Mouse (Mus musculus) retina, embryonic 14.5 days (tissue): ENCODE results near the gene Sf3b6.
A peak's percentile ranks its signal among the peaks of the same experiment; 100 is the strongest.
"Not testable (repeated sequence)": the region's sequence is repeated elsewhere in the genome, so short reads cannot be mapped to it uniquely, and the experiment has no call there.

ENCODE experiments used
- DNase-seq: peaks from one replicate; pipeline ENCODE4 v3.0.0-alpha.2; 2015; ENCODE audit warnings: low spot score

The Sf3b6 gene

DNA sequence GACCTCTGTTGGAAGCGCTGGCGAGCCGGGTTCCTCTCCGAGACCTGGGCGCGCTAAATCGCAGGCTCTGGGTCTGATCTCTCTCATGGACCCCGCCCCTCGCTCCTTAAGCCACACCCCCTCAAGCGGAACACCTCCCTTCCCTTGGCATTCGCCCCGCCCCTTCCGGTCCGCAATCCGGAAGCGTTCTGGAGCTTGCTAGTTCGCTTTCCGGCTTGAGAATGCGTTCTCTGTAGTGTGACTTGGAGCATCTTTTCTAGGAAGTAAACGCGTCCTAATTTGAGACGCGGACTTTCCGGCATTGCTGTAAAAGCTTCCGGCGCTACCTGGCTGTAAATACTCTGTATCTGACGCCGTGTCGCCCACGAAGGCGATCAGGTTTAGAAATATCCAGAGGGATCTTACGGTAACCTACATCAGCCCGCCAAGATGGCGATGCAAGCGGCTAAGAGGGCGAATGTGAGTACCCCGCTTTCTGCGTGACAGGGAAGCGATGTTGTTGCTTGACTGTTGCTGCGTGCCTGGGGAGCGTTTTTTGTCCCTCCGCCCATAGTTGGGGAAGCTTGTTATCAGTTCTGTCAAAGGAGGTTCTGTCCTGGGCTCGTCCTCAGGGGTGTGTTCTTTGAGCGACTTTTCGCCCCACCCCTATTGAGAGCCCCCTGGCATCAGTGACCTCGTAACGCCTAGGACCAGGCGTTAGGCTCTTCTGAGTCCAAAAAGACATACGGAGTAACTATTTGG is at the start of gene Sf3b6:
Sf3b6 (plus strand) TSS at position 184 of the 741 bp plus-strand sequence.
- DNase-seq: peak; percentile 98

DNA sequence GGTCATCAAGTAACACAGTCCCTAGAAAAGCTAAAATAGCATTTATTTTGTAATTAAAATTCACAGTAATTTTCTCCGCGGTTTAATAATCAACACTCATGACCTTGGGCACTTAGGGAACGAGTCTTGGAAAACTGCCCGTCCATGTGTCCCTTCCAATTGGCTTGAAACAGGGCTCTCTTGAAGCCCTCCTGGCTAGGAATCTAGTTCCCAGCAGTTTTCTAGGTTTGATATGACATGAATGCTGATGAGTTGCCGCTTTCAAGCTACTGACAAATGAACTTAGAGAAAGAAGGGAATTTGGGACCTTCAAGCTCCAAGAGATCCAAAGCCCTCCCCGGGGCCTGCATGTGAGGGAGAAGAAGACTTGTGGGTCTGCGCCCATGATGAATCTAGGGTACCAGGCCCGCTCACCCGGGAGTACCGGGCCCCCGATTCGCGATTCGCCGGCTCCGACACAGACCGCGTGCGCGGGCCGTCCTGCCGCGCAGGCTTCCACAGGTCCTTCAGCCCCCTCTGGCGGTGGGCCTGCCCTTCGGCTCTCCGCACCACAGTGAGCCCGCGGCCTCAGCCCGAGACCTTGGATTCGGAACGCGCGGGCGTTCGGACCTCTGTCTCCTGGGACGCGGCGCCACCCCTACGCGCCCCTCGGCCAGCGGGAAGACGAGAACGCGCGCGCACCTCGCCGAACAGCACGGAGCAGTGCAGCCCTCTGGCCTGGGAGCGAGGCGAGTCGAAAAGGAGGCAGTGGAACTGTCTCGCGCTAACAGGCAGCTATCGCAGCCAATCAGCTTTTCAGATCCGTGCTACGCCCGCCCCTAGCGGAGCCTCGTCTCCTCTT is 48.6 kb upstream of the Sf3b6 start, which contains the start of the genes Pfn4 and Fam228b:
Pfn4 (plus strand) TSS at position 531 of the 841 bp plus-strand sequence.
Fam228b (minus strand) TSS at position 776 of the 841 bp plus-strand sequence.
- peak; percentile 98 for DNase-seq

DNA sequence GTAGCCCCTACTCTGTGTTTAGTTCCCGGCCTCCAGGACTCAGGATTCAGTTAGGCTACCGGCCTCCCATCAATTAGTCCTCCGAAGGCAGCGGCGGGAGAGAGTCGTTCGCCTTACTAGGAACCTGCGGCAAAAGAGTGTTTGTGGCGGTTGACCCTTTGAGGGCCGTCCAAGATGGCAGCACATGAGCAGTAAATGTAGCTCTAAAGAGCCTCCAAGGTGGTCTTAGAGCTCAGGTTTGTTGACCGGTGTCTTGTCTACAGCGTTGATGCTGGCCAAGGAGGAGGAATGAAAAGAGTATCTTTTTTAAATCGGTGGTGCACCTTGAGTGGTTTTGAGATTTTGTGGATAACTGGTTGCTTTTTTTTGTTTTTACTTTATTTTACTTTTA is 48.0 kb upstream of the Sf3b6 start:
- DNase-seq: no peak

DNA sequence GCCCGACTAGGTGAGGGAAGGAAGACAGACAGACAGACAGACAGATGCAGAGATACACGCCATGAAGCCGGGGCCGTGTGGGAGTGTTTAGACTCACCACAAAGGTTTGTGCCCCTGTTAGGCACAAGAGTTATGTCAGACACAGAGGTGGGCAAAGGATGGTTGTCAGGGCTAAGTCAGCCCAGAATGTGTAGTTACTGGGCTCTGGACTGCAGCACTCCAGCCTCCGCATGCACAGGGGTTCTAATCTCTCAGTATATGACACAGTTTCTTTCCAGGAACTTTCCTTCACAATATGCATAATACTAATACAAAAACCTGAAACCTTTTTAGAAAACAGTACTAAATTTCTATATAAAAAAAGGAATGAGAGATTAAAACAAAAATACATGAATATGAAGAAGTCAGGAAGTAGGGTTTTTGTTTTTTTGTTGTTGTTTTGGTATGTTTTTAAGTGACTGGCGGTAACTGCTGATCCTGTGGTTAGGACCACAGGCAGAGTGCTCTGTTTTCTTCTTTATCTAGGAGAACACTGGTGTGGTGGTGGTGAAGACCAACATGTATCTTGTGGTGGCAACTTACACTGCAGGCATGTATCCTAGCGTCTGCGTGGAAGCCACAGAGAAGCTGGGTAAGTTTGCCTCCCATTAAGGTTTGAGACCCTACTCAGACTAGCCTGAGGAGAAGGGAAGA is 42.3 kb upstream of the Sf3b6 start:
- no peak for DNase-seq

DNA sequence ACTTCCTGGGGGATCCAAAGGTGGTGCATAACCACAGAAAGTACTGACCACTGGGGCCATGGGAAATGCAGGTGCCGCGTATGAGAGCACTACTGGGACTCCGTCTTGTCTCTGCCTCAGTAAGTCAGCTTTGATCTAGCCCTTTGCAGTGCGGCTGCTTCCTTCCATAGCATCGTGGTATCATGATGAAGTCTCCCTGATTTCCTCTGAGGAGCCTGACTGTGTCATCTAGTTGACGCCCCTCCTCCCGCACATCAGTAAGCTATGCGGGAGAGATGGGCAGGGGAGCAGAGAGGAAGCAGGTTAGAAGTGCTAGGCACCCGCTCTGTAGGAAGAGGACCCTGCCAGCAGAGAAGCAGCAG is 41.8 kb upstream of the Sf3b6 start:
- DNase-seq: no peak

DNA sequence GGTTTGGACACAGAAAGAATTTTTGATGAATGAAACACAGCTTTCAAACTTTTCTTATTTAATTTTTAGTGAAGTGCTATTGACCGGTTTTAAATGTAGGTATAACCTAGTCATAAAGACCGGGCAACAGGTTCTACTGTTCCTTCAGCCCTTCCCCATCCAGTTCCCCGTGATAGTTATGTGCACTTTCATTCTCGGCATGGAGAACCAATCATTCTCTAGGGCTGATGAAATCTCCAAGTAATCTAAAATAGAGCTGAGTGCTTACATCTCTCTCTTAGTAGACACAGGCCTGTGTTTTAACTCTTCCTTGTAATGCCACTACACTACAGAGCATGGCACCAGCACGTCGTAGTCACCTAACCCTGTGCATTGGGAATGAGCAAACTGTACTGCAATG is 39.6 kb upstream of the Sf3b6 start:
- DNase-seq: no peak

DNA sequence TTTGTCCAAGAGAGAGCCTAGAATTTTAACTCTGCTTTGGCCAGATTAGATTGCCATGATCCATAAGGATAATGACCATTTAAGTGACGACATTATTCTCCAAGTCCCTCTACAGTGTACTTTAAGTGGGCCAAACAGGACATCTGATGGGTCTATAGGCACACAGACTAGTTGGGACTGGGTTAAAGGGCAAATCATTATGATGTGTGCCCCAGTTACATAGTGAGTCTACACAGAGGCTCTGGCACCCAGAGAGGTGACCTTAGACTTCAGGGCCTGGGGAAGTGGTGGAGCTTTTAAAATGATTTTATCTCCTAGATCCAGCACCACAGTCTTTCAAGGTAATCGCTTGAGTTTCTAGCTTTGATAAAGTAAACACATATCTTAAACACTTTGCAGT is 37.1 kb upstream of the Sf3b6 start:
- no peak for DNase-seq

DNA sequence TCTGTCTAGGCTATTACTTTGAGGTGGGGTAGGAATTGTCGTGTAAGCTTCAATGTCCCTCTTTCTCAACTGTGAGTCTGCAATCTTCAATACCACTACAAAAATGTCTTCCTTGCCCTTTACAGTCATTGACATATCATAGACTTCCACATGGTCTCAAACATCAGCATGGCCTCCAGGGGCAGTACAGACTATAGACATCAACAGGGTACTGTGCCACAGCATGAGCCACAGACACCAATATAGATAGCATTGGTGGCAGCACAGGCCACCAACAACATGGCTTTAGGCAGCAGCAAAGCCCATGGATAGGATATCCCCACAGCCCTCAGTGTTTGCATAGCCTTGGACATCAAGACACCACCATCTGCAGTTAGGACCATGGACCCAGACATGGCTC is 36.1 kb upstream of the Sf3b6 start:
- DNase-seq: no peak

DNA sequence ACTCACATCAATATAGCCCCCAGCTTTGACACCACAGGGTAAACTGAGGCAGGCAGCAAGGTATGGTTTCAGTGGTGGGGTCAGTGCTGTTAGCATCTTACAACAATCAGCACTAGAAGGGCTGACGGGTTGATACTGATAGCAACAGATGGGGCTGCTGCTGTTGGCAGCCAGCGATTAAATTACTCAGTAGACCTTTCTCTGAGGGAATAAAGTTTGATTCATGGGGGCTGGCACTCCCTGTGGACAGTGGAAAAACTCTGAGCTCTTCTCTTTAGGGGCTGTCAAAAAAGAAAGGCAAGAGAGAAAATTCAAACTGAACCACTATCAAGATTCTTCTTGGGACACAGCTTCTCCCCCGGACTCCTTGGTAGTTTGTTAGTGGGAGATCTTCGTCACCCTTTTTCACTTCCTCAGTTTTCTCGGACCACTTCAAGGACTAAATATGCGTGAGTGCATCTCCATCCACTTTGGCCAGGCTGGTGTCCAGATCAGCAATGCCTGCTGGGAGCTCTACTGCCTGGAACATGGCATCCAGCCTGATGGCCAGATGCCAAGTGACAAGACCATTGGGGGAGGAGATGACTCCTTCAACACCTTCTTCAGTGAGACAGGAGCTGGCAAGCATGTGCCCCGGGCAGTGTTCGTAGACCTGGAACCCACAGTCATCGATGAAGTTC is 35.5 kb upstream of the Sf3b6 start:
- DNase-seq: not testable (repeated sequence)

DNA sequence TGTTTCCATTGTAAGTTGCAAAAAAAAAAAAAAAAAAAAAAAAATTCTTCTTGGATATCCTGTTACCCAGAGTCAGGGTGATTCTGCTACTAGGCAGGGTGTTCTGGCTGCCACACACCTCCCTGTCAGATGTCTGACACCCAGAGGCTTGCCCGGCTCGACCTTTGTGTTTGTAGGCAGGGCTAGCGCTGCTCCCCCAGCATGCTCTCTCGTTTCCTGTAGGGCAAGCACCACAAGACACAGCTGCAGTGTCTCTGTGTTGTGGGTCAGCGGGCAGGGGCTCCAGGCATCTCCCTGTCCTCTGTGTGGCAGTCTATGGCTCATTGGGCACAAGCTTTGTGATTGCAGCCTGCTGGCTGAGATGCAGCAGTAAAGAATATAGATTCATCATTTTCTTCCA is 33.7 kb upstream of the Sf3b6 start:
- no peak for DNase-seq

DNA sequence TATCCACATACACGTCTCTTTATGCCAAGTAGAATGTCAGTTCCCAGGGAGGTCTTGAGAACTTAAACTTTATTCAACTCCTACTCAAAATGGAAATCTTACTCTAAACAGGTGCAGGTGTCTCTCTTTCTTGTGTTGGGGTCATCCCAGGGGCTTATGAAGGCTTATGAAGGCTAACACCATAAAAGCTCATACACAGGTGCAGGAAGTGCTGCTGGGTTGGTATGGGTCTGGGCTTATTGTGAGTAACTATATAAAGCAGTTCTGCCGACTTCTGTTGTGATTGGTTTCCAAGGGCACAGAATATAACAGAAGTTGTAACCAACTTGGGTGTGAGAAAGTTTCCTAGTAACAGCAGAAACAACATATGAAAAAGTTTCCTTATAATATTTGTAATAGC is 32.9 kb upstream of the Sf3b6 start:
- no peak for DNase-seq

DNA sequence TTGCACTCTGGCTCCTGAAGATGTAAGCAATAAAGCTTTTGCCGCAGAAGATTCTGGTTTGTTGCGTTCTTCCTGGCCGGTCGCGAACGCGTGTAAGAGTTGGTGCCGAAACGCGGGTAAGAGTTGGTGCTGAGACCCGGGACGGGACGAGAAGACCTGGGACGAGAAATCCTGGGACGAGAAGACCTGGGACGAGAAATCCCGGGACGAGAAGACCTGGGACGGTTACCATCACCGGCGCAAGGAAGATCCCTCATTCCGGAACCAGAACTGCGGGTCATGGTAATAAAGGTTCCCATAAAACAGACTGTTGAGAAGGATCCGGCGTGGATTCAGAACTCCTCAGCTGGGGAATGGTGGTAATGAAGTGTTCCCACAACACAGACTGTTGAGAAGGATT is 29.2 kb upstream of the Sf3b6 start:
- not testable (repeated sequence) for DNase-seq

DNA sequence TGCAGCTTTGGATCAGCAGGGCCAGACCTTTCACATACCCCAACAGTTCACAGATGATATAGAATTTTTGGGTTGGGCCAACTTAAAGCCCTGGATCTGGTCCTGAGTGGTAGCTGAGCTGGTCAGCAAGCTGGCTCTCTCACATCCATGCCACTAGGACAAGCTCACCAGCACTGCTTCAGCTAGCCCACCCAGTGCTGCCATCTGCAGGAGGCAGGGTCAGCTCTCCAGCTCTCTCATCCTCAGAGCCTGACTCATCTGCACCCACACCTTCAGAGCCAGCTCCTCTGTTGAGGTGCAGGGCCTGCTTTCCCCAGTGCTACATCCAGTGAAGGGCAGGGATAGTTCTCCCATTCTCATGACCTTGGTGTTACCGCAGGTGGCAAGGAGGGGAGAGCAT is 23.6 kb upstream of the Sf3b6 start:
- peak; percentile 35 for DNase-seq

DNA sequence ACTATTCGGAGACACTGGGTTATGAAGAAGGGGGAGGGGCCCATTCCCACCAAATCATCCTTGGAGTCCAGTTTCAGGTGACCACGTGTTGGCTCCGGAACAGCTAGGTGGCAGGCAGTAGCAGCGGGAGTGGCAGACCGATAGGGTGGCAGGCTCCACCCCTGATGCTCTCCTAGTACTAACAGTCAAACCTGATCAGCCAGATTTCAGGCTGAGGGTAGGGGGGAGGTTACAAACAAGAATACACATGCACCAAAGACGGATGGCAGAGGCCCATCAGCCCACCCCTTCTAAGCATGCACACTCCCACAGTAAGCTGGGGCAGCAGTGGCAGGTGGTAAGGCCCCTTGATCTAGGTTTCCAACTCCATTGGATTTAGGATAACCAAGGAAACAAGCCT is 19.9 kb upstream of the Sf3b6 start:
- not testable (repeated sequence) for DNase-seq

DNA sequence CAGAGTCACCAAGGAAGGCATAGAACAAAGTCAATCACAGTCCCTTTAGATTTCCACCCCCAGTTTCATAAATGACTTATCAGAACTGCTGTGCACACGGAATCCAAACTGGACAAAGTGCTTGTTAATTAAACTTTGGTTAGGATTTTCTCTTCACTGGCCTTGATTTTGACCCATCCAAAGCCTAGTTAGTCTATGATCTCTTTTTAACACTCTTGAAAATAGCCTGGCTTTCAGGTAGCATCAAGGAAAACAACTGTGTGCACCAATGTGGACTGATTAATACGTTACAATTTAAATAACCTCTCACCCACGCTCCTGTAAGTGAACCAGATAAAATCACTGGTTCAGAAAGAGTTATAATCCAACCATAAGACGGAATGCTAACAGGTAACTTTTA is 6.3 kb upstream of the Sf3b6 start:
- DNase-seq: no peak

DNA sequence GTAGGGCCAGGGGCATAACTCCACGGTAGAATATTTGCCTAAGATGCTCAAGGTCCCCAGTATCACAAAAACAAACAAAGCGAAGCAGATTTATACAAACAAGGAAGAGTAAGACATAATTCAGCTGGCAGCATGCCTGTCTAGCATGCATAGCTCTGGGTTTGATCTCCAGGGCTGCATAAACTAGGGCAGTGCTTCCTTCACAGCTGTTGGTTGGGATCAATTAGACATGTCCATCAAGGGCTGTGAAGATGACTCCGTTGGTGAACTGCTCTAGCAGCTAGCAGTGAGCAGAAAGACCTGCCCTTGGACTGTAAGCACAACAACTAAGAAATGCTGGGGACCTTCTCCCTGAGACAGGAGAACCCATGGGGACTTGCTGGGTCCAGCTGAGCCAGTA is 5.6 kb upstream of the Sf3b6 start:
- no peak for DNase-seq

DNA sequence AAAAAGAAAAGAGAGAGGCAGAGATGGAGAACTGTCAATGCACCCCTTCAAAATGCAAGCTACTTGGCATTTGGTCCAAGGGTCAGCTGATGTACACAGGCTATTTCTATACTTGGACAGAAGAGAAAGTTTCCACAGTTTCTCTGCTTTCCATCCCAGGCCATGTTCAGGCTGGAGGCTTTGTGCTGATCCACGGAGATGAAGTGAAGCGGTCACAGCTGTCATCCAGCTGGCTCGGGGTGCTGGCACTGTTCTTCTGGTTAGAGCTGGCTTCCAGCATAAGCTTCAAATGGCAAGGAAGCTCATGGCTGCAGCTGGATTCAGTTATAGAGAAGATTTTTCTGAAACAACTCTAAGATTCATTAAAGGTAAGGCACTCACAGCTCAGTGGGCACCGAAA is 3.7 kb upstream of the Sf3b6 start:
- no peak for DNase-seq

DNA sequence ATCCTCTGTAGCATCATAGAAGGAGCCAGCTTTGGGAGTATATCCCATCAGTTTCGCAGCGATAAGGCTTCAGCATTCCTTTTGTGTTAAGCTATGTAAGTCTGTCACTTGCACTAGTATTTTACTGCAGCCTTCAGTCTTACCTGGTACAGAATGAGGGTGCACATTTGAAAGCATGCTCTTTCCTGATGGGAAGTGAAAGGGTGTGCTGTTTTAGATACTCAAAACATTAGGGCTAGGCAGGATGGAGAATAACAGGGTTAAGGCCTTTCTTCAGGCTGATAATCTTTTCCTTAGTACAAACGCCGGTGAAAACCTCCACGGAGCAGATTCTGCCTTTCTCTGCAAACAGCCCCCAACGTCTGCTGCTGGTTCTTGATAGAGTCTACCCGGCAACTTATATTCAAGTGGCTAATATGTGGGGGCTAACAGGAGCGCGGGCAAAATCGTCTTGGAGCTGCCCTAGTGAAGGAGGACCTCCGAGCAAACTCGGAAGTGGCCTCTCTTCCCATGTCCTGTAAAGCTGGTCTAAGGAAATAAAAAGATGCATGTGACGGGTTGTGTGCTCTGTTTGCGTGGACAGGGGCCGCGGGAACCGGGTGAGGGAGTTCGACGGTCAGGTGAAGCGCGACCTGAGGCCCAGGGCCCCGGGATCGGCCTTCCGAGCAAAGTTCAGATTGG is 524 bp upstream of the Sf3b6 start:
- no peak for DNase-seq

DNA sequence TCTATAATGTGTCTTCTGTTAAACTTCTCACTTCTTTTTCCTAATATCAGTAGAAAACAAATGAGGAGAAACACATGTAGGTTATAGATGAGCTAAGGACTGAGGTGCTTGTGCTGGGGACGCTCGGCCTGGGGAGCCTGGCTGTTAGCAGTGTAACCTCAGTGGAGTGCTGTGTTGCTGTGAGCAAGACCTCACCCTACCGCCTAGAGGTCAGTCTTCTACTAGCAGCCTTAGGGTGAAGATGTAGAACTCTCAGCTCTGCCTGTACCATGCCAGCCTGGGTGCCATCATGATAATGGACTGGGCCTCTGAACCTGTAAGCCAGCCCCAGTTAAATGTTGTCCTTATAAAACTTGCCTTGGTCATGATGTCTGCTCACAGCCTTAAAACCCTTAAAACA is 9.9 kb downstream of the Sf3b6 start:
- DNase-seq: no peak

DNA sequence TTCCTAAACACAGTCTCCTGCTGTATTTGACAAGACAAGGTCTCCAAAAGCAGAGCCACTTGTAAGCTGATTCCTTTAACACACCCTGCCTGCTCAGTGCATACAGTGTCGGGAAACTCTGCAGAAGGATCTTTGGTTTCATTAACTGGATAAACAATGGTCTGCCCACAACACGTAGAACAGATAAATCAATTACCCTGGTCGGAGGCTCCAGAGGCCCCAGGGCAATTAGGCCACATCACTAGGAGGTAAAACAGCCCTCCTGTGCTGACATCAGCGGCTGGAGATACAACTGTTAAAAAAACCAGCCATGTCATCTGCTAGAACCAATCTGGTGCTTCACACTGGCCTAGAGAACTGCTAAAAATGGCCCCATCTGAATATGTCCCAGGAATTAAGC is 19.6 kb downstream of the Sf3b6 start:
- no peak for DNase-seq

DNA sequence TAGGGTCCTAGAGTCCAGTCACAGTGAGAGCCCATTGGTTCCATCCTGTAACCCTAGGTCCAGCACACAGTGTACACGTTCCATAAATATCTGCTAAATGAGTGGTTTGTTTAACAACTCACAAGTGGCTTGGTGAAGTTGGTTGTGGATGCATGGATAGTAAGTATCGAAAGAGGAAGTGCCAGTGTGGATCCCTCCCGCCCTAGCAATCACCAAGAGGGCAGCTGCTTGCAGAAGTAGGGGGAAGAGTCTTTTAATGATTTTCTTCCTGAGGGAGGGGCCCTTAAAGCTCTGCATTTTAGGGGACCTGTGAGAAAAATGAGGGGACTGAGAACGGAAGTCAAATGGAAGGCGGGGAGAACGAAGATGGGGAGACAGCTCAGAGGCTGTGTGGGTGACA is 22.7 kb downstream of the Sf3b6 start:
- DNase-seq: no peak

DNA sequence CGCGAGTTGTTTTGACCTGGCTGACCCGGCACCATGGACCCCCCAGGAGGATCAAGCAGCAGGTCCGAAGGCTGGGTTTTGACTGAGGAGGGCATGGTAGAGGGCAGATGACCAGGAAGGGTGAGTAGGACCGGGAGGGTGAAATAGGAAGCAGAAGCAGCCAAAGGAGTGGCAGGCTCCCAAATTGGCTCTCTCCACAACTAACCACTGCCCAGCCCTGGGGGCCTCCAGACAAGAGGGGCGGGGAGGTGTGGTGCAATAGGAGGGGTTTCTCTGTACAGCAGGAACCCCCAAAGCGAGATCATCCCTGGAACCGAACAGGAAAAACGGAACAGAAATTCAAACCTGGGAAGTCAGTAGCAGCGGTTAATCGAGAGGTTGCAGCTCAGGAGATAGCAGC is 23.4 kb downstream of the Sf3b6 start:
- no peak for DNase-seq
